Mouse (Mus musculus) adrenal gland, postnatal 10 days (tissue): ENCODE data around the gene Itgb1bp2. TPM values are rescaled to one million over a fixed set of nuclear protein-coding genes. Genes with fewer than 3 reads are reported as not detected.

Experiments
- DNase-seq: peaks from one replicate; pipeline ENCODE4 v3.0.0; 2021; ENCODE audit warnings: mixed read lengths
- long read RNA-seq, 2 experiments: library from polyadenylated mRNA; stranded (forward); transcript quantifications; one replicate each; pipeline ENCODE4 v2.0.0; 2021
- total RNA-seq, 2 experiments: library from RNA; stranded (reverse); gene quantifications; 2 replicates each; pipeline ENCODE4 v1.2.3; 2021

Itgb1bp2 gene
- 10 to 100 TPM in 1 of 2 experiments, 1 to 10 TPM in 1; 8.9 to 43.1 TPM for total RNA-seq
- long read RNA-seq, experiment 1, partial matches to known transcripts = 2 of 4 reads
- long read RNA-seq, experiment 1, other reads (novel, unspliced or antisense) = 1 of 4 reads
- long read RNA-seq, experiment 2, partial matches to known transcripts = 0 of 3 reads
- long read RNA-seq, experiment 2, other reads (novel, unspliced or antisense) = 1 of 3 reads

- no peak for DNase-seq
These were observed at the start of gene Itgb1bp2 for GRCm38 (mm10) chrX:101448886-101449475. Itgb1bp2 (plus strand) TSS chrX:101449088.

GRCm38 (mm10) chrX:101418946-101419724 lies 29.8 kb upstream of the Itgb1bp2 start:
- DNase-seq = peak; percentile 73

GRCm38 (mm10) chrX:101419725-101420699 lies 28.9 kb upstream of the Itgb1bp2 start:
- DNase-seq = peak; percentile 91

GRCm38 (mm10) chrX:101420700-101421095 lies 28.2 kb upstream of the Itgb1bp2 start, which contains the start of gene Zmym3:
Zmym3 (minus strand) TSS chrX:101420849.
- DNase-seq = peak; percentile 27

GRCm38 (mm10) chrX:101423462-101423861 lies 25.4 kb upstream of the Itgb1bp2 start:
- peak; percentile 38 for DNase-seq

GRCm38 (mm10) chrX:101427774-101428173 lies 21.1 kb upstream of the Itgb1bp2 start:
- peak; percentile 46 for DNase-seq

GRCm38 (mm10) chrX:101428785-101429141 lies 20.1 kb upstream of the Itgb1bp2 start:
- DNase-seq = no peak

GRCm38 (mm10) chrX:101429142-101429949 lies 19.5 kb upstream of the Itgb1bp2 start, which contains the start of gene Nono:
Nono (plus strand) TSS chrX:101429318.
- DNase-seq = peak; percentile 87

GRCm38 (mm10) chrX:101429976-101430375 lies 18.9 kb upstream of the Itgb1bp2 start:
- no peak for DNase-seq

- no peak for DNase-seq
These were observed 2.3 kb downstream of the Itgb1bp2 start for GRCm38 (mm10) chrX:101451147-101451546.

- DNase-seq = no peak
These were observed 2.7 kb downstream of the Itgb1bp2 start for GRCm38 (mm10) chrX:101451591-101451990.

- DNase-seq = peak; percentile 12
These were observed 23.3 kb downstream of the Itgb1bp2 start for GRCm38 (mm10) chrX:101472202-101472601.

GRCm38 (mm10) chrX:101481604-101482350 lies 32.9 kb downstream of the Itgb1bp2 start:
- no peak for DNase-seq

GRCm38 (mm10) chrX:101486487-101487152 lies 37.7 kb downstream of the Itgb1bp2 start:
- DNase-seq = peak; percentile 58

Other genes with a start within 250 kb of the Itgb1bp2 start
- 10 to 100 TPM; 47.1 to 48.2 TPM for gene Snx12, start 226.5 kb upstream of the Itgb1bp2 start, total RNA-seq
- 10 to 100 TPM; 35.8 to 40.1 TPM for gene Foxo4, start 194.6 kb upstream of the Itgb1bp2 start, total RNA-seq
- 1 to 10 TPM in 1 of 2 experiments, not detected in 1; 1.2 TPM for gene Gm614, start 185.1 kb upstream of the Itgb1bp2 start, total RNA-seq
- gene Il2rg, start 180.8 kb upstream of the Itgb1bp2 start, total RNA-seq = 10 to 100 TPM; 17.6 to 23.3 TPM
- gene Gm20489, start 180.1 kb upstream of the Itgb1bp2 start, total RNA-seq = not detected
- gene Med12, start 175.1 kb upstream of the Itgb1bp2 start, total RNA-seq = 10 to 100 TPM; 34.0 to 44.9 TPM
- gene Nlgn3, start 149.9 kb upstream of the Itgb1bp2 start, total RNA-seq = 10 to 100 TPM; 10.6 to 10.7 TPM
- gene Gjb1, start 72.7 kb upstream of the Itgb1bp2 start, total RNA-seq = 10 to 100 TPM; 42.2 to 80.7 TPM
- gene Zmym3, start 28.2 kb upstream of the Itgb1bp2 start, total RNA-seq = 10 to 100 TPM; 54.9 to 91.8 TPM
- 100 to 1,000 TPM; 185 to 186 TPM for gene Nono, start 19.8 kb upstream of the Itgb1bp2 start, total RNA-seq
- gene Taf1, start 83.6 kb downstream of the Itgb1bp2 start, total RNA-seq = 10 to 100 TPM; 24.3 to 33.6 TPM
- gene Ogt, start 191.0 kb downstream of the Itgb1bp2 start, total RNA-seq = 100 to 1,000 TPM in 1 of 2 experiments, 10 to 100 TPM in 1; 98.3 to 196 TPM